Mouse (Mus musculus): Measurements from ENCODE around the gene Calcoco2. TPM values are rescaled to one million over a fixed set of nuclear protein-coding genes. Genes with fewer than 3 reads are reported as not detected.

The Calcoco2 gene
- not detected for total RNA-seq (2023)

GRCm38 (mm10) chr11:96111751-96112150 lies at the start of gene Calcoco2:
Gene Calcoco2, minus strand, starts transcription at chr11:96111964.

GRCm38 (mm10) chr11:96133239-96133865 lies 21.6 kb upstream of the Calcoco2 start, which contains the start of gene Ttll6:
Gene Ttll6, plus strand, starts transcription at chr11:96133786.

GRCm38 (mm10) chr11:96075509-96076220 lies 36.1 kb downstream of the Calcoco2 start, which contains the start of gene Atp5g1:
Gene Atp5g1, minus strand, starts transcription at chr11:96075670.

GRCm38 (mm10) chr11:96065215-96065911 lies 46.4 kb downstream of the Calcoco2 start, which contains the start of gene Ube2z:
Gene Ube2z, minus strand, starts transcription at chr11:96065388.

Other genes starting within 250 kb of the Calcoco2 start
- gene B4galnt2, start 197.1 kb downstream of the Calcoco2 start, total RNA-seq (2023): not detected
- not detected for gene Igf2bp1, start 106.0 kb downstream of the Calcoco2 start, total RNA-seq (2023)
- not detected for gene Gip, start 87.4 kb downstream of the Calcoco2 start, total RNA-seq (2023)
- gene Snf8, start 77.1 kb downstream of the Calcoco2 start, total RNA-seq (2023): 10 to 100 TPM; 60.6 to 62.0 TPM
- gene Ube2z, start 46.6 kb downstream of the Calcoco2 start, total RNA-seq (2023): 10 to 100 TPM; 39.0 to 39.5 TPM
- gene Atp5g1, start 36.3 kb downstream of the Calcoco2 start, total RNA-seq (2023): 100 to 1,000 TPM in 1 of 2 experiments, 10 to 100 TPM in 1; 98.9 to 109 TPM
- gene Ttll6, start 21.8 kb upstream of the Calcoco2 start, total RNA-seq (2023): not detected
- not detected for gene Hoxb13, start 82.4 kb upstream of the Calcoco2 start, total RNA-seq (2023)
- gene Hoxb9, start 159.5 kb upstream of the Calcoco2 start, total RNA-seq (2023): not detected
- gene Hoxb8, start 169.9 kb upstream of the Calcoco2 start, total RNA-seq (2023): not detected
- gene Hoxb7, start 174.7 kb upstream of the Calcoco2 start, total RNA-seq (2023): not detected
- not detected for gene Hoxb6, start 180.5 kb upstream of the Calcoco2 start, total RNA-seq (2023)
- gene Hoxb5, start 191.4 kb upstream of the Calcoco2 start, total RNA-seq (2023): not detected
- gene Hoxb4, start 206.3 kb upstream of the Calcoco2 start, total RNA-seq (2023): 1 to 10 TPM; 3.4 to 5.5 TPM
- gene Hoxb3, start 211.4 kb upstream of the Calcoco2 start, total RNA-seq (2023): under 1 TPM; 0.21 to 0.50 TPM
- not detected for gene Hoxb2, start 238.6 kb upstream of the Calcoco2 start, total RNA-seq (2023)